Mouse (Mus musculus) layer of hippocampus, postnatal 25 days (tissue): ENCODE data around the gene Zmynd12. TPM values are rescaled to one million over a fixed set of nuclear protein-coding genes. Genes with fewer than 3 reads are reported as not detected.

Source experiments
- DNase-seq, 2 experiments: peaks; one replicate each; pipeline ENCODE4 v3.0.0; 2022; ENCODE audit warnings: mixed read lengths in 2 of 2, low spot score in 1 of 2; ENCODE audit errors: extremely low spot score in 1 of 2
- total RNA-seq, 2 experiments: library from RNA; stranded (reverse); gene quantifications; 2 replicates each; pipeline ENCODE4 v1.2.3; 2021

The Zmynd12 gene
- total RNA-seq, 2 experiments from 2014 or later = 0.49 to 0.61 TPM

DNA sequence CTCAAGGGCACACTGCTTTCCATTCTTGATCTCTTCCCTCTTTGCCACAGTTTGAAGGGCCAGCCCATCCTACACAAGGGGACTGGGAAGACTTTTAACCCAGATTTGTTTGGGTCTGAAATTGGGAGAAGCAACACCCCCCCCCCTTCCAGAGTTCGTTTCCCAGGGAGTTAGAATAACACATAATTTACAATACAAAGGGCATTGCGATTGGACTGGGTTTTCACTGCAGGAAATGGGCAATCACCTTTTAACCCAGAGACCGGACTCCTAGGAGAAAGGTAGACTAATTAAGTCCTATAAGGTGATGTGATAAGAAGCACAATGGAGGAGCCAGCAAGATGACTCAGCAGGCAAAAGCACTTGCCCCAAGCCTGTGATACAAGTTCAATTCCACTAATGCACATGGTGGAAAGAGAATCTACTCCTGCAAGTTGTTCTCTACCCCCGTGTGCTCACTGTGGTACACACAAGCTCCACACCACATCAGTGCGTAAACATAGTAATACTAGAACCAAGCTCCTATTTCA lies 75.8 kb downstream of the Zmynd12 start:
- DNase-seq = no peak

DNA sequence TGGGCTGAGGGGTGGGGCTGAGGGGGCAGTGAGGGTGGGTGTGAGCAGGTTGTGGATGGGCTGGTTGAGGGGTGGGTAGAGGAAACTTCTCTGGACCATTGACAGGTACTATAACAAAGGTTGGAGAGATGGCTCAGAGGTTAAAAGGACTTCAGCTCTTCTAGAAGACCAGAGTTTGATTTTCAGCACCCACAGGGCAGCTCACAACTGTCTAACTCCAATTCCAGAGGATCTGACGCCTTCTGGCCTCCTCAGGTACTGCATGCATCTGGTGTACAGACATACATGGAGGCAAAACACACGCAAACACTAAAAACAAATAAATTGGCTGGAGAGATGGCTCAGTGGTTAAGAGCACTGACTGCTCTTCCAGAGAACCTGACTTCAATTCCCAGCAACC lies 89.0 kb downstream of the Zmynd12 start:
- no peak for DNase-seq

DNA sequence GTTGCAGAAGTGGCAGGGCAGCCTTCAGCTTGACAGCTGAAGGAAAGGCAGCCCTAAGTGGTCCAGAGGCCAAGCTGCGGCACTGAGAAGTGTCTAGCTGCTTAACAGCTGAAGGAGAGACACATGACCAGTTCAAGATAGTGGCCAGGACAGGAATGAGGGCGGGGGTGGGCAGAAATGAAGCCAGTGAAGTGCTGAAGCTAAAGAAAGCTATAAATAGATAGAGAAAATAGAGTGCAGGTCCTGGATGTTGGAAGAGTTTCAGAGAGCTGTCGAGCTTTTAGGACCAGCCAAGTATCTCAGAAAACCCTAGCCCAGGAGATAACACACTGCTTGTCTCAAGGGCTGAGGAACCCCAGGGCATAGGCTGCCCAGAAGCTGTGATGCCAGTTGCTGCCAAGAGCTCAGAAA lies 90.1 kb downstream of the Zmynd12 start:
- no peak for DNase-seq

Other genes starting within 250 kb of the Zmynd12 start
- gene Zfp691, start 248.6 kb upstream of the Zmynd12 start, total RNA-seq = 1 to 10 TPM; 6.0 to 8.3 TPM
- under 1 TPM; 0.31 to 0.47 TPM for gene Ermap, start 232.8 kb upstream of the Zmynd12 start, total RNA-seq
- 10 to 100 TPM; 17.3 to 20.1 TPM for gene Svbp, start 227.5 kb upstream of the Zmynd12 start, total RNA-seq
- gene Tmem269, start 204.6 kb upstream of the Zmynd12 start, total RNA-seq = under 1 TPM in 1 of 2 experiments, not detected in 1; 0.34 TPM
- 10 to 100 TPM; 32.4 to 36.7 TPM for gene AU022252, start 190.1 kb upstream of the Zmynd12 start, total RNA-seq
- 1 to 10 TPM; 7.5 to 7.7 TPM for gene P3h1, start 189.9 kb upstream of the Zmynd12 start, total RNA-seq
- gene Cldn19, start 167.4 kb upstream of the Zmynd12 start, total RNA-seq = under 1 TPM; 0.32 to 0.33 TPM
- gene Ybx1, start 128.2 kb upstream of the Zmynd12 start, total RNA-seq = 100 to 1,000 TPM; 287 to 320 TPM
- 10 to 100 TPM; 19.1 to 20.2 TPM for gene Ppih, start 102.3 kb upstream of the Zmynd12 start, total RNA-seq
- 10 to 100 TPM; 19.8 to 26.1 TPM for gene Ccdc30, start 7.3 kb upstream of the Zmynd12 start, total RNA-seq
- 1 to 10 TPM; 5.7 to 5.8 TPM for gene Ppcs, start 394 bp upstream of the Zmynd12 start, total RNA-seq
- gene Rimkla, start 69.8 kb downstream of the Zmynd12 start, total RNA-seq = 10 to 100 TPM; 12.5 to 13.7 TPM
- gene Foxj3, start 114.2 kb downstream of the Zmynd12 start, total RNA-seq = 10 to 100 TPM; 66.0 to 80.5 TPM
- 10 to 100 TPM; 26.2 to 29.1 TPM for gene Frg2f1, start 116.7 kb downstream of the Zmynd12 start, total RNA-seq
- not detected for gene Guca2a, start 214.9 kb downstream of the Zmynd12 start, total RNA-seq
- gene Guca2b, start 236.1 kb downstream of the Zmynd12 start, total RNA-seq = not detected